12 mouse cellular contexts compared by ENCODE assay signal in genomic region chr9:92387404-92387803, GRCm38 (mm10).
"Had no signal": no experiment of that assay in that cellular context is flagged by ENCODE, and none has a peak within 500 bp of the region (broad histone marks: within the 10 kb centered on the region; RNA-seq: fewer than 3 reads in every experiment).

No protein-coding gene starts in this region.

- DNase-seq: kidney, adult 2 months; kidney, postnatal 25 days; layer of hippocampus, adult 9-11 months; layer of hippocampus, postnatal 36 days; liver, embryonic 13.5 days; lung, adult 18-20 months; midbrain, embryonic 14.5 days; right cerebral cortex, adult 18-20 months; right cerebral cortex, postnatal 4 days; spleen, adult 18-20 months; thymus, adult 18-20 months; thymus, postnatal 14 days had no signal
